In genomic region chr7:25402671-25403101, GRCm38 (mm10) we compare ENCODE assay signal across 8 mouse cellular contexts. TPM values are rescaled to one million over a fixed set of nuclear protein-coding genes. Genes with fewer than 3 reads are reported as not detected.
A peak's percentile ranks its signal among the peaks of the same experiment; 100 is the strongest.
DNase-seq lines count a peak whose midpoint lies in the region; ATAC-seq lines count a peak whose summit lies in the region.

No protein-coding gene starts in this region.

- peak; percentile 85 to 94 for DNase-seq in adrenal gland, adult (ENCODE audit: inconsistent age in 2 of 2, low spot score in 1 of 2)
- DNase-seq in adrenal gland, postnatal 4 days (ENCODE audit: low spot score in 2 of 2): no peak
- peak; percentile 54 for DNase-seq in urinary bladder, postnatal 25 days (ENCODE audit: low spot score)
- DNase-seq in urinary bladder, postnatal 10 days (ENCODE audit: low spot score): no peak
- DNase-seq in layer of hippocampus, adult 11-12 months (ENCODE audit: low spot score): no peak

- ATAC-seq in granulocyte monocyte progenitor cell, adult 5-6 weeks (replicated peaks; ENCODE audit: poor library complexity, severe bottlenecking): peak; percentile 50
- ATAC-seq in limb, embryonic 12.5 days (ENCODE audit: insufficient number of reproducible peaks, insufficient read depth, low FRiP score, low TSS enrichment, low read depth): no peak
- peak; percentile 63 for ATAC-seq in neutrophil, adult 5-6 weeks (ENCODE audit: extremely low read depth, insufficient number of reproducible peaks, low FRiP score, poor library complexity, severe bottlenecking)

- no peaks in the 10 kb centered on the region for H3K27me3 ChIP-seq in limb, embryonic 12.5 days

- no peaks in the 10 kb centered on the region for H3K9me3 ChIP-seq in limb, embryonic 12.5 days

- WGBS in limb, embryonic 12.5 days: 0% methylated on average over 2 of the region's 2 CpGs

- H3K9ac ChIP-seq in limb, embryonic 12.5 days (replicated peaks): no peak overlapping the region

- H3K4me3 ChIP-seq in limb, embryonic 12.5 days (replicated peaks): no peak overlapping the region

- no peaks in the 10 kb centered on the region for H3K36me3 ChIP-seq in limb, embryonic 12.5 days

- H3K4me2 ChIP-seq in limb, embryonic 12.5 days: no peak overlapping the region

- peak overlapping the region; percentile 77; the same call in 1 of the 2 replicates for H3K27ac ChIP-seq in limb, embryonic 12.5 days

- peaks cover 24% of the 10 kb centered on the region for H3K4me1 ChIP-seq in limb, embryonic 12.5 days (replicated peaks)

RNA-seq across cellular contexts. Expression of gene Lipe, which starts 4.2 kb away (rescaled TPM):
- total RNA-seq in adrenal gland, postnatal 4 days (2021): 100 to 1,000 TPM; 139 to 178 TPM
- 10.7 and 27.1 TPM in 2 replicates for total RNA-seq in granulocyte monocyte progenitor cell, adult 5-6 weeks (2014; fragmentation: Nextera tagmentation)
- 6.1 and 6.2 TPM in 2 replicates for total RNA-seq in granulocyte monocyte progenitor cell, adult 5-6 weeks (2017)
- 11.9 and 12.1 TPM in 2 replicates for polyA plus RNA-seq in limb, embryonic 12.5 days (2016; fragmentation: Nextera tagmentation; extraction: Ambion mirVana)
- total RNA-seq in neutrophil, adult 5-6 weeks (2017): 26.2 and 29.1 TPM in 2 replicates

RNA-seq across cellular contexts. Expression of gene Cxcl17, which starts 10.0 kb away (rescaled TPM):
- total RNA-seq in adrenal gland, postnatal 4 days (2021): not detected
- total RNA-seq in granulocyte monocyte progenitor cell, adult 5-6 weeks (2014; fragmentation: Nextera tagmentation): not detected in 2 replicates
- total RNA-seq in granulocyte monocyte progenitor cell, adult 5-6 weeks (2017): not detected in 2 replicates
- 0.29 and 0.58 TPM in 2 replicates for polyA plus RNA-seq in limb, embryonic 12.5 days (2016; fragmentation: Nextera tagmentation; extraction: Ambion mirVana)
- total RNA-seq in neutrophil, adult 5-6 weeks (2017): not detected in 2 replicates

RNA-seq across cellular contexts. Expression of gene Cnfn, which starts 33.2 kb away (rescaled TPM):
- not detected for total RNA-seq in adrenal gland, postnatal 4 days (2021)
- total RNA-seq in granulocyte monocyte progenitor cell, adult 5-6 weeks (2014; fragmentation: Nextera tagmentation): not detected in 2 replicates
- total RNA-seq in granulocyte monocyte progenitor cell, adult 5-6 weeks (2017): not detected in 2 replicates
- not detected in 2 replicates for polyA plus RNA-seq in limb, embryonic 12.5 days (2016; fragmentation: Nextera tagmentation; extraction: Ambion mirVana)
- total RNA-seq in neutrophil, adult 5-6 weeks (2017): not detected in 2 replicates

Comparison
In these comparisons a context has a peak if more than half of its experiments do, and no peak if none do; other contexts are left out.
1. DNase-seq: peak in adrenal gland, adult (2 of 2) and urinary bladder, postnatal 25 days (single experiment); none in adrenal gland, postnatal 4 days (0 of 2), urinary bladder, postnatal 10 days (single experiment) and layer of hippocampus, adult 11-12 months (single experiment).